Mouse (Mus musculus) hindbrain, embryonic 13.5 days (tissue): ENCODE measurements around the gene Hnrnpu. TPM values are rescaled to one million over a fixed set of nuclear protein-coding genes. Genes with fewer than 3 reads are reported as not detected.

Experiments
- ATAC-seq: fragments of 200-750 bp; cut with Nextera tagmentation; 2 replicates; pipeline ENCODE4 v1.8.0; 2017; ENCODE audit warnings: moderate TSS enrichment; ENCODE audit not compliant: low FRiP score
- H3K27ac ChIP-seq: fragments of 300-500 bp; sonication (generic); 2 replicates; pipeline ENCODE4 v1.5.1; 2015; ENCODE audit warnings: inconsistent platforms, mild to moderate bottlenecking, moderate library complexity
- H3K27me3 ChIP-seq: fragments of 300-500 bp; sonication (generic); 2 replicates; pipeline ENCODE4 v1.6.1; 2015; ENCODE audit warnings: mild to moderate bottlenecking, inconsistent platforms
- H3K36me3 ChIP-seq: fragments of 300-500 bp; sonication (generic); 2 replicates; pipeline ENCODE4 v1.6.1; 2015; ENCODE audit warnings: mild to moderate bottlenecking, inconsistent platforms
- H3K4me1 ChIP-seq: fragments of 300-500 bp; sonication (generic); replicated peaks from 2 replicates; pipeline ENCODE4 v1.6.1; 2015; ENCODE audit warnings: inconsistent platforms
- H3K4me2 ChIP-seq: fragments of 300-500 bp; sonication (generic); 2 replicates; pipeline ENCODE4 v1.6.1; 2015; ENCODE audit warnings: inconsistent platforms, mild to moderate bottlenecking, moderate library complexity
- H3K4me3 ChIP-seq: fragments of 300-500 bp; sonication (generic); 2 replicates; pipeline ENCODE4 v1.5.1; 2015; ENCODE audit warnings: mild to moderate bottlenecking, inconsistent platforms
- H3K9ac ChIP-seq: fragments of 300-500 bp; sonication (generic); 2 replicates; pipeline ENCODE4 v1.6.1; 2015; ENCODE audit warnings: mild to moderate bottlenecking, inconsistent platforms
- H3K9me3 ChIP-seq: fragments of 300-500 bp; sonication (generic); 2 replicates; pipeline ENCODE4 v1.6.1; 2016; ENCODE audit warnings: inconsistent platforms
- WGBS: fragments of 180-500 bp; shearing (Covaris S2); methylation state at CpG from one replicate; pipeline ENCODE4 v1.1.7; 2015; 5-methylcytosine and 5-hydroxymethylcytosine counted together
- polyA plus RNA-seq: library from polyadenylated mRNA; unstranded; fragments of >200 nt; fragmentation: Nextera tagmentation; extraction: Ambion mirVana; gene quantifications from 2 replicates; pipeline ENCODE4 v1.2.1, GENCODE M21; 2015

Hnrnpu gene
- polyA plus RNA-seq, 1 experiment from 2014 or later = 293 TPM

DNA sequence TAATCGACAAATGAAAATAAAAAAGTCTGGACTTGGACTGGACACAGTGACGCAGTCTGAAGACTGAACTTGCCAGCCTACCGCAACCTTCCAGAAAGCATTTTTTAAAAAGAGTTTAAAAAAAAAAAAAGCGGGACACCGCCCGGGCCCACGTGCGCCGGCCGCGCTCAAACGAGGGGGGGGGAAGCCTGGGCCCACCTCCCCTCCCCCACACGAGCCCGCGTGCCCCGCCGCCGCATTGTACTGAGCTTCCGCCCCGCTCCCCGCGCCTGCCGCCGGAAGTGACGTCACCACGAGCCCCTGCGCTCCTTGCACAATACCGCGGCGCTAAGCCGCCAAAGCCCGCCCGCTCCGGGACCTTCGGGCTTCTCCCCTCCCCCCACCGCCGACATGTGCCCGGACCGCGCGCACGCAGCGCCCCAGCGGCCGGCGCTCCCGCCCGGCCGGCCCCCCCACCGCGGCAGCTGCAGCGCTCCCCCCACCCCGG is 1.3 kb downstream of the Hnrnpu start:
- H3K9ac ChIP-seq = peak overlapping the region; percentile 100
- 1% methylated on average over 47 of the region's 53 CpGs for WGBS
- H3K9me3 ChIP-seq = no peaks in the 10 kb centered on the region
- H3K4me2 ChIP-seq = peak overlapping the region; percentile 88
- peak; percentile 94 for ATAC-seq
- peaks cover 23% of the 10 kb centered on the region for H3K36me3 ChIP-seq
- peaks cover 32% of the 10 kb centered on the region for H3K4me1 ChIP-seq
- peak overlapping the region; percentile 100 for H3K4me3 ChIP-seq
- H3K27me3 ChIP-seq = no peaks in the 10 kb centered on the region
- peak overlapping the region; percentile 100 for H3K27ac ChIP-seq

DNA sequence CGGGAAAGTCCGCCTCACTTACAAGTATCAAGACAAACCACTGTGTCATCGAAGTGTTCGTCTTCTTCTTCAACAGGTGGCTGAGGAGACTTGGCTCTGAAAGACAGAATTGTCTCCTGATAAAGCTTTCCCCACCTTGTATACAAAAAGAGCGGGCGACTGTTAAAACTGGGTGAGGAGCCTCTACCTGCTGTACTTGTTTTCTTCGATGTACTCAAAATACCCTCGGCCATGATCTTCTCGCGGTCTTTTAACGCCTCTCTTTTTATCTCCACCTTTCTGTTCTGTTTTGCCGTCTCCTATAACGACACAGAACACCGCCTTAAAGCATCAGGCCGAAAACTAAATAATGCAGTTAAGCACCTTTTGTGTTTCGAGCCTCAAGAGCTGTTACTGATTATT is 1.7 kb downstream of the Hnrnpu start:
- no peaks in the 10 kb centered on the region for H3K9me3 ChIP-seq
- H3K36me3 ChIP-seq = peaks cover 28% of the 10 kb centered on the region
- H3K27me3 ChIP-seq = no peaks in the 10 kb centered on the region
- no peak for ATAC-seq
- under 1% methylated on average over 16 of the region's 16 CpGs for WGBS
- H3K4me3 ChIP-seq = peak overlapping the region; percentile 100
- peaks cover 32% of the 10 kb centered on the region for H3K4me1 ChIP-seq
- H3K9ac ChIP-seq = peak overlapping the region; percentile 100
- peak overlapping the region; percentile 100; the same call in 1 of the 2 replicates for H3K27ac ChIP-seq
- peak overlapping the region; percentile 88 for H3K4me2 ChIP-seq

DNA sequence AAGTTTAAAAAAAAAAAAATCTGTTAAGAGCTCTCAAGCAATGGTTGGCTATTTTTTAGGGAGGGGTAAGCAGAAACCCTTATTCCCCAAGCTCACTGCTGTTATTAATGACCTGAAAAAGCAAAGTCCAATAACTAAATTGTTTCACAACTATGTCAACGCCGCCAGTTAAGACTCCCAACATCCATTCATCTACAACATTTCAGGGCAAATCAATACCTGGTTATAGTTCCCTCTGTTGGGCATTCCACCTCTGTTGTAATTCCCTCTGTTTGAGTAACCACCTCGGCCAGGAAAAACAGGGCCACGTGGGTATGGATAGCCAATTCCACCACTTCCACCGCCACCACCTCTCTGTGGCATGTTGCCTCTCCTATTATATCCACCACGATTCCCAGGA is 7.7 kb downstream of the Hnrnpu start:
- Histone ChIP-seq H3K27ac (no peak overlapping the region), H3K4me2 (no peak overlapping the region), H3K9me3 (no peaks in the 10 kb centered on the region), H3K4me1 (peaks cover 23% of the 10 kb centered on the region), H3K9ac (no peak overlapping the region), H3K4me3 (no peak overlapping the region), H3K27me3 (no peaks in the 10 kb centered on the region), H3K36me3 (peaks cover 63% of the 10 kb centered on the region)
- ATAC-seq = no peak
- 75% methylated on average over 6 of the region's 6 CpGs for WGBS

DNA sequence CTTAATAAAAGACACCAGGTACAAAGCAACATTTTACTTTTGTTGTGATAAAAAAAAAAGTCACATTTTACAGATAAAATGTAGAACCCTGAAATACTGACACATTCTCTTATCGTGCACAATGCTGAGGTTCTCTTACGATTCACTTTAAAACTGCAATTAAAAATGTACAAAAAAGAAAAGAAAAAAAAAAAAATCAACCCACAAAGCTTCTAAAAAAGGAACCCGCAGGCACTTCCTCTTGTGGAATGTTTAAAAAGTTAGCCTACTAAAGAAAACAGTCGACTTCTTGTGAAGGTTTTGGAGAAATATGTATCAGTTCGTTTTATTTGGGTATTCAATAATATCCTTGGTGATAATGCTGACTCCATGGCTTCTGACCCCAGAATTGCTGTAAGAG is 8.6 kb downstream of the Hnrnpu start:
- no peak for ATAC-seq
- Histone ChIP-seq H3K4me3 (no peak overlapping the region), H3K4me1 (peaks cover 16% of the 10 kb centered on the region), H3K4me2 (no peak overlapping the region), H3K36me3 (peaks cover 66% of the 10 kb centered on the region), H3K9ac (no peak overlapping the region), H3K27ac (no peak overlapping the region), H3K27me3 (no peaks in the 10 kb centered on the region), H3K9me3 (no peaks in the 10 kb centered on the region)
- WGBS = 91% methylated on average over 5 of the region's 5 CpGs

DNA sequence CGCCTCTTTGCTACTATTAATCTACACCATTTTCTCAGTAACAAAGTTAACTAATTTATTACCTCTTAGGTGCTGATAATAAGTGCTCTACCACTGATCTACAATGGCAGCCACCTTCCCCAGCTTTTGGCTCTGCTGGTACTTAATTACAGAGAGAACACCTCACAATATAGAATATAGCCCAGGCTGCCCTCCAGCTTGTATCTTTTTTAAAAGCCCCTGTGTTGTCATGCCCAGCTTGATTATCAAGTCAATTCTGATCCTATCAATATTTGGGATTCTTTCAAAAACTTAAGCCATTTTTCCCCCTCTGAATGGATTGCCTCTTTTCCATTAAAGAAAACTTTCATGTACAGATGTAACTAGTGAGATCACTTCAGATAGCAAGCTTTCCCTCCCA is 10.6 kb downstream of the Hnrnpu start:
- Histone ChIP-seq H3K4me3 (no peak overlapping the region), H3K4me1 (peaks cover 4% of the 10 kb centered on the region; the same call in 1 of the 2 replicates), H3K36me3 (peaks cover 68% of the 10 kb centered on the region), H3K9me3 (no peaks in the 10 kb centered on the region), H3K27me3 (no peaks in the 10 kb centered on the region), H3K27ac (no peak overlapping the region), H3K9ac (no peak overlapping the region), H3K4me2 (no peak overlapping the region)
- 90% methylated on average over 1 of the region's 1 CpGs for WGBS
- ATAC-seq = no peak

DNA sequence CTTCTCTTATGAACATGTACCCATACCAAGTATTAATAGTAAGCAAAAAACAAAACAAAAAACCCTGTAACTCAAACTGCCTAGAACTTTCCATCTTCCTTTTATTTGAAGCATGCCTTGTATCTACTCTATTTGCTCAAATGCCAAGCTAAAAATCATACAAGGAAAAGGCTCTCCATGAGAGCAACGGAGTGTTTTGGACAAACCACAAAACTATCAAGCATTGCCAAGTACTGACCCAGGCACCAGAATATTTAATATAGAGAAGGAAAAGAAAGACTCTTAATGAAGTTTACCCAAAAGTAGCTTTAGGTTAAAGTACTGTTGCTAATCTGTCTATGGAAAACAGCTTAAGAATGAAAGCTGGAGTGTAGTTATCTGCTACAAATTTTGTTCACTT is 11.2 kb downstream of the Hnrnpu start:
- Histone ChIP-seq H3K9ac (no peak overlapping the region), H3K4me3 (no peak overlapping the region), H3K4me2 (no peak overlapping the region), H3K27me3 (no peaks in the 10 kb centered on the region), H3K9me3 (no peaks in the 10 kb centered on the region), H3K36me3 (peaks cover 69% of the 10 kb centered on the region), H3K4me1 (peaks cover 7% of the 10 kb centered on the region), H3K27ac (no peak overlapping the region)
- 95% methylated on average over 1 of the region's 1 CpGs for WGBS
- no peak for ATAC-seq

DNA sequence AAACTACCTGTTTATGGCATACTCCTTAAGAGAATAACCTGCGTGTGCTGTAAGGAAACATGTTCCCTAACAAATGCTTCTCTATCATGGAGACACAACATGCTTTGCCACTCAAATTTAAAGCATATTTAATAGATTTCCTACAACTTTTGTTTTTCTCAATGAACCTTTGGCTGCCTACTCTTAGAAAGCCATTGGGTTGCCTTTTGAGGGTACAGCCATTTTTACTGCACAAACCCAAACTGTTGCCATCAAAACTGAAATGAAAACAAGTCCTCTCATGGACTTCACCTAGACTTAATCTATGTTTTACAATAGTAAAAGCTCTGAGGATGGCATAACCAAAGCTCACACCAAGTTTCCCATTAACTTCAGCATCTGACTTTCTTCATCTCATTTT is 13.0 kb downstream of the Hnrnpu start:
- no peak for ATAC-seq
- Histone ChIP-seq H3K4me3 (no peak overlapping the region), H3K9ac (no peak overlapping the region)

DNA sequence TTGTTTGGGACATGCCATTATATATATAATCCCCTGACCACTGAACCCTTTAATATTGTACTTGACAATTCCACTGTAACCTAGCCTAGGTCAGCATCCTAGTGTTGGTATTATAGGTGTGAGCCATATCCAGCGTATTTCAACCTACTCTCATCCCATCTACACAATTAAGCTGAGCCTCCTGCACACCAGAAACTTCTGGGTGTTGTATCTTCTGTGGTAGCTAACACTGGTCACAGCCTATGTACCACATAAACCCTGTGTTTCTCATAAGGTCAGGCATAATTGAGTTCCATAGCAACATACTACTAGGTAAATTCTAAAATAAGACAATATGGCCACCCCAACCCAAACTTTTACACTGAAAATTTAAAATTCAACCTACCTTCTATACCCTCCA is 14.4 kb downstream of the Hnrnpu start:
- Histone ChIP-seq H3K9me3 (no peaks in the 10 kb centered on the region), H3K27ac (no peak overlapping the region), H3K9ac (no peak overlapping the region), H3K36me3 (peaks cover 50% of the 10 kb centered on the region), H3K4me1 (peaks cover 25% of the 10 kb centered on the region), H3K4me3 (no peak overlapping the region), H3K27me3 (no peaks in the 10 kb centered on the region), H3K4me2 (no peak overlapping the region)
- 85% methylated on average over 1 of the region's 1 CpGs for WGBS
- no peak for ATAC-seq

More for the DNA sequence above, 13.0 kb downstream of the Hnrnpu start:
- no peaks in the 10 kb centered on the region for H3K9me3 ChIP-seq
- H3K36me3 ChIP-seq = peaks cover 57% of the 10 kb centered on the region
- no peak overlapping the region for H3K27ac ChIP-seq
- no peaks in the 10 kb centered on the region for H3K27me3 ChIP-seq
- peaks cover 25% of the 10 kb centered on the region for H3K4me1 ChIP-seq
- H3K4me2 ChIP-seq = no peak overlapping the region
- WGBS = 95% methylated on average over 1 of the region's 1 CpGs

DNA sequence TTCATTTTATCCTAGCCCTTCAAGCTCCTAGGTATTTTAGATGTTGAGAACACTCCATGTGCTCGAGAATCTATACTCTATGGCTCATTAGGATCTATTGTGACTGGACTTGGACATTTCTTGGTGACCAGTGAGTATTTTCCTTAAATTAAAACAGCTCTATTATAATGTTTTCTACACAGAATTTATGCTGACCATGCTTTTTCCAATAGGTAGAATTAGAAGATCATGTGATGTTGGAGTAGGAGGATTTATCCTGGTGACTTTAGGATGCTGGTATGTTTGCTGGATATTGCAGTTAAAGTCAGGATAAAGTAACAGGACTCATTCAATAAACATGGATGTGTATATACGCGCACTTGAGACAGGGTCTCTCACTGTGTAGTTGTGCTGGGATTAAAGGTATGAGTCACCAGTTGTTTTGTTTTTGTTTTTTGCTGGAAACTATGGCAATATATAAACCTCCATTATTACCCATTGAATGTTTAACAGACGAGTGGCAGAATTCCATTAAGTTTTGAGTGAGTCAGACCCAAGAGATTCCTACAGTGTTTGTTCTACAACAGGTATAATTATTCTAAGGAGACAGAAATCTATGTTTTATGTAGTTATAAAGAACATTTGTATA is 15.8 kb downstream of the Hnrnpu start:
- Histone ChIP-seq H3K27me3 (no peaks in the 10 kb centered on the region), H3K9me3 (no peaks in the 10 kb centered on the region), H3K9ac (no peak overlapping the region), H3K36me3 (peaks cover 38% of the 10 kb centered on the region), H3K27ac (no peak overlapping the region), H3K4me1 (peaks cover 30% of the 10 kb centered on the region), H3K4me3 (no peak overlapping the region), H3K4me2 (peak overlapping the region; percentile 89)
- ATAC-seq = no peak
- 65% methylated on average over 4 of the region's 4 CpGs for WGBS

DNA sequence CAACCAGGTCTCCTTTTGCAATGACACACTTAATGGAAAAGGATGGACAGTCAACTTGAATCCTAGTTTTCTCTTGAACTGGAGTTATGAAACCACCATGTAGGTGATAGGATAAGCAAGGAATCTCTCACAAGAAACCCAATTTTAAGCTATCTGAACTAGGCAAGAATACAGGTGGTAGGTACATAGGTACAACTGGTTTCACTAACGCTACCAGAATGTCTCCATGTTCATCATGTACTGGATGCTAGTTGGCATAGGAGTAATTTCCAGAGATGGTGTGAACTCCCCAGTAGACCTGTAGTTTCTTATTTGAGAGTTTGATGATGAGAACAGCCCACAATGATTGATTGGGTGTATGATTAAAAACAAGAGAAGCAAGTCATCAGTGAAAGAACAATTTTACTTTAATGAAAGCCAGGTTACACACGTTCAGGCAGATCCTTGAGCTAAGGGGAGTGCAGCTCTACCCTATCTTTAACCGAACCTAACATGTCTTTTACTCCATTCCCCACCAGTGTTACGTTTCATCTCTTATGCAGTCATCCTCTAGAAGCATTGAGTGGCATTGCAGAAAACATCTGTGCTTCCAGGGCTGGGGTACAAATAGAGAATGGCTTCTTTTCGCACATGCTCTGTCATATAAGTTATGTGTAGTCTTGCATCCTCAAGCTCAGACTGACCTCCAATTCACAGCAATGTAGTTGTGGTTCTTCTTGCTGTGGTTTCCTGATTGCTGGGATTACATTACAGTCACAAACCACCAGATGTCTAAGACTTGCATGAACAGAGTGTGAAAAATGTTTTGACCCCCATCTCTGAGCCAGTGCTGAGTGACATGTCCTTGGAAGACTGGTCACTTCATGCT is 16.6 kb downstream of the Hnrnpu start:
- peaks cover 35% of the 10 kb centered on the region for H3K36me3 ChIP-seq
- peaks cover 36% of the 10 kb centered on the region for H3K4me1 ChIP-seq
- H3K27me3 ChIP-seq = no peaks in the 10 kb centered on the region
- peak overlapping the region; percentile 100 for H3K27ac ChIP-seq
- H3K4me2 ChIP-seq = peak overlapping the region; percentile 89
- ATAC-seq = no peak
- 53% methylated on average over 5 of the region's 5 CpGs for WGBS
- peak overlapping the region; percentile 90 for H3K9ac ChIP-seq
- no peaks in the 10 kb centered on the region for H3K9me3 ChIP-seq
- H3K4me3 ChIP-seq = peak overlapping the region; percentile 67

DNA sequence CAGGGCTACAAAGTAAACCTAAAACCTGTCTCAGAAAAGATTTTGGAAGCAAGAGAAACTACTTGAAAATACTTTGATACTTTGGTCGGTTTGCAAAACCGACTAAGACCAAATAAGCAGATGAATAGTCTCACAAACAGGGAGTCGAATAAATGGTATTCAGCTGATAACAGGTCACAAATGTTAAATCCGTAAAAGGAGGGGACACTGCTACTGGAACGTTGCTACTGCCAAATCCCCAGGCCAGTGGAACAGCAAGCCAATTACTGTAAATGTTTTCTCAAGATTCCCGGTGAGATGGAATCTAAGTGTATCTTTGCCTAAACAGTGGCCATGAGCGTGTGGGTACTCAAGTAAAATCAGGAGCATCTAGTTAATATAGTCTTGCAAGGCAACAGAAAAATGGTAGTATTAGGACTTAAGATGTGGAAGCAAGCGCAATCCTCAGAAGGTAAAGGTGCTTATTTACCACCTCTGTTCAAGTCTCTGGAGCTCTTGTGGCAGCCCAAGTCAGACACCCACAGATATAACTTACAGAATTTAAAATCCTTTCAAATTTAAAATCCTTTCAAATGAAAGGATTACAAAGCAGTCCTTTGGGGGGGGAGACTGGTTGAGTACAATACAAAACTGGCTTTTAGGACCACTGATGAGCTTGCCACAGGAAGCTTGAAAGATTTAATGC is 17.4 kb downstream of the Hnrnpu start:
- Histone ChIP-seq H3K4me3 (peak overlapping the region; percentile 67), H3K9ac (peak overlapping the region; percentile 90), H3K36me3 (peaks cover 35% of the 10 kb centered on the region), H3K4me1 (peaks cover 36% of the 10 kb centered on the region), H3K4me2 (peak overlapping the region; percentile 89), H3K9me3 (no peaks in the 10 kb centered on the region), H3K27me3 (no peaks in the 10 kb centered on the region), H3K27ac (peak overlapping the region; percentile 100)
- no peak for ATAC-seq
- WGBS = 24% methylated on average over 8 of the region's 8 CpGs
